Mouse (Mus musculus): ENCODE data around the gene Amph. TPM values are rescaled to one million over a fixed set of nuclear protein-coding genes. Genes with fewer than 3 reads are reported as not detected.
A peak's percentile ranks its signal among the peaks of the same experiment; 100 is the strongest.

Gene Amph
- polyA plus RNA-seq, 1 experiment, result 159 TPM

- H3K4me1 ChIP-seq (ENCODE audit: control insufficient read depth, insufficient read depth, low read length), result peaks cover 41% of the 10 kb centered on the region; the same call in 1 of the 2 replicates
- no peak for TF ChIP-seq CTCF (IDR thresholded peaks at IDR 0.05; ENCODE audit: borderline replicate concordance, insufficient read depth, low read depth, low read length)
- no peak for TF ChIP-seq POLR2A (IDR thresholded peaks at IDR 0.05; ENCODE audit: borderline replicate concordance, insufficient read depth, low read length)
- peak; percentile 64 to 82 for DNase-seq
- no peak overlapping the region for H3K4me3 ChIP-seq (replicated peaks; ENCODE audit: insufficient read depth, low read depth, low read length)
- H3K27ac ChIP-seq (ENCODE audit: insufficient read depth, low read length), result peak overlapping the region; percentile 89
- H3K27me3 ChIP-seq (ENCODE audit: control insufficient read depth, insufficient read depth, low read length), result no peaks in the 10 kb centered on the region
- 6% methylated on average over 6 of the region's 6 CpGs for WGBS
These were observed 79.9 kb downstream of the Amph start for GRCm38 (mm10) chr13:19027766-19028350.

- no peak for TF ChIP-seq POLR2A (IDR thresholded peaks at IDR 0.05; ENCODE audit: borderline replicate concordance, insufficient read depth, low read length)
- TF ChIP-seq CTCF (IDR thresholded peaks at IDR 0.05; ENCODE audit: borderline replicate concordance, insufficient read depth, low read depth, low read length), result no peak
- WGBS, result 74% methylated on average over 8 of the region's 8 CpGs
- Histone ChIP-seq H3K4me1 (ENCODE audit: control insufficient read depth, insufficient read depth, low read length) (peaks cover 12% of the 10 kb centered on the region; the same call in 1 of the 2 replicates), H3K27ac (ENCODE audit: insufficient read depth, low read length) (no peak overlapping the region), H3K27me3 (ENCODE audit: control insufficient read depth, insufficient read depth, low read length) (no peaks in the 10 kb centered on the region), H3K4me3 (replicated peaks; ENCODE audit: insufficient read depth, low read depth, low read length) (no peak overlapping the region)
- no peak for DNase-seq
These were observed 84.1 kb downstream of the Amph start for GRCm38 (mm10) chr13:19031916-19032688.

- WGBS, result 12% methylated on average over 1 of the region's 1 CpGs
- Histone ChIP-seq H3K4me3 (replicated peaks; ENCODE audit: insufficient read depth, low read depth, low read length) (no peak overlapping the region), H3K4me1 (ENCODE audit: control insufficient read depth, insufficient read depth, low read length) (peaks cover 12% of the 10 kb centered on the region; the same call in 1 of the 2 replicates), H3K27ac (ENCODE audit: insufficient read depth, low read length) (no peak overlapping the region), H3K27me3 (ENCODE audit: control insufficient read depth, insufficient read depth, low read length) (no peaks in the 10 kb centered on the region)
- no peak for TF ChIP-seq POLR2A (IDR thresholded peaks at IDR 0.05; ENCODE audit: borderline replicate concordance, insufficient read depth, low read length)
- TF ChIP-seq CTCF (IDR thresholded peaks at IDR 0.05; ENCODE audit: borderline replicate concordance, insufficient read depth, low read depth, low read length), result no peak
- peak in 1 of 2 experiments; percentile 38 for DNase-seq
These were observed 104.1 kb downstream of the Amph start for GRCm38 (mm10) chr13:19052090-19052489.

- H3K4me1 ChIP-seq (ENCODE audit: control insufficient read depth, insufficient read depth, low read length), result peaks cover 12% of the 10 kb centered on the region; the same call in 1 of the 2 replicates
- DNase-seq, result no peak
- H3K4me3 ChIP-seq (replicated peaks; ENCODE audit: insufficient read depth, low read depth, low read length), result no peak overlapping the region
- WGBS, result 37% methylated on average over 2 of the region's 2 CpGs
- TF ChIP-seq CTCF (IDR thresholded peaks at IDR 0.05; ENCODE audit: borderline replicate concordance, insufficient read depth, low read depth, low read length) (no peak), POLR2A (IDR thresholded peaks at IDR 0.05; ENCODE audit: borderline replicate concordance, insufficient read depth, low read length) (no peak)
- H3K27ac ChIP-seq (ENCODE audit: insufficient read depth, low read length), result no peak overlapping the region
- H3K27me3 ChIP-seq (ENCODE audit: control insufficient read depth, insufficient read depth, low read length), result no peaks in the 10 kb centered on the region
These were observed 106.5 kb downstream of the Amph start for GRCm38 (mm10) chr13:19054504-19054903.

GRCm38 (mm10) chr13:19072261-19072660 is 124.3 kb downstream of the Amph start:
- TF ChIP-seq POLR2A (IDR thresholded peaks at IDR 0.05; ENCODE audit: borderline replicate concordance, insufficient read depth, low read length), result no peak
- no peak for TF ChIP-seq CTCF (IDR thresholded peaks at IDR 0.05; ENCODE audit: borderline replicate concordance, insufficient read depth, low read depth, low read length)
- no peak overlapping the region for H3K4me3 ChIP-seq (replicated peaks; ENCODE audit: insufficient read depth, low read depth, low read length)
- no peak overlapping the region for H3K27ac ChIP-seq (ENCODE audit: insufficient read depth, low read length)
- H3K4me1 ChIP-seq (ENCODE audit: control insufficient read depth, insufficient read depth, low read length), result no peaks in the 10 kb centered on the region; the same call in 1 of the 2 replicates
- DNase-seq, result no peak
- H3K27me3 ChIP-seq (ENCODE audit: control insufficient read depth, insufficient read depth, low read length), result no peaks in the 10 kb centered on the region

- DNase-seq, result no peak
- TF ChIP-seq POLR2A (IDR thresholded peaks at IDR 0.05; ENCODE audit: borderline replicate concordance, insufficient read depth, low read length) (no peak), CTCF (IDR thresholded peaks at IDR 0.05; ENCODE audit: borderline replicate concordance, insufficient read depth, low read depth, low read length) (no peak)
- 87% methylated on average over 2 of the region's 2 CpGs for WGBS
- no peaks in the 10 kb centered on the region for H3K27me3 ChIP-seq (ENCODE audit: control insufficient read depth, insufficient read depth, low read length)
- no peak overlapping the region for H3K4me3 ChIP-seq (replicated peaks; ENCODE audit: insufficient read depth, low read depth, low read length)
- no peak overlapping the region for H3K27ac ChIP-seq (ENCODE audit: insufficient read depth, low read length)
- no peaks in the 10 kb centered on the region for H3K4me1 ChIP-seq (ENCODE audit: control insufficient read depth, insufficient read depth, low read length)
These were observed 129.4 kb downstream of the Amph start for GRCm38 (mm10) chr13:19077427-19077826.

- H3K4me3 ChIP-seq (replicated peaks; ENCODE audit: insufficient read depth, low read depth, low read length), result no peak overlapping the region
- no peak overlapping the region for H3K27ac ChIP-seq (ENCODE audit: insufficient read depth, low read length)
- H3K4me1 ChIP-seq (ENCODE audit: control insufficient read depth, insufficient read depth, low read length), result no peaks in the 10 kb centered on the region
- TF ChIP-seq POLR2A (IDR thresholded peaks at IDR 0.05; ENCODE audit: borderline replicate concordance, insufficient read depth, low read length) (no peak), CTCF (IDR thresholded peaks at IDR 0.05; ENCODE audit: borderline replicate concordance, insufficient read depth, low read depth, low read length) (no peak)
- DNase-seq, result no peak
- no peaks in the 10 kb centered on the region for H3K27me3 ChIP-seq (ENCODE audit: control insufficient read depth, insufficient read depth, low read length)
- 94% methylated on average over 4 of the region's 4 CpGs for WGBS
These were observed 133.9 kb downstream of the Amph start for GRCm38 (mm10) chr13:19081932-19082331.

- Histone ChIP-seq H3K4me1 (ENCODE audit: control insufficient read depth, insufficient read depth, low read length) (peaks cover 8% of the 10 kb centered on the region; the same call in 1 of the 2 replicates), H3K4me3 (replicated peaks; ENCODE audit: insufficient read depth, low read depth, low read length) (no peak overlapping the region), H3K27ac (ENCODE audit: insufficient read depth, low read length) (no peak overlapping the region), H3K27me3 (ENCODE audit: control insufficient read depth, insufficient read depth, low read length) (no peaks in the 10 kb centered on the region)
- DNase-seq, result peak; percentile 53 to 76
- TF ChIP-seq CTCF (IDR thresholded peaks at IDR 0.05; ENCODE audit: borderline replicate concordance, insufficient read depth, low read depth, low read length), result no peak
- no peak for TF ChIP-seq POLR2A (IDR thresholded peaks at IDR 0.05; ENCODE audit: borderline replicate concordance, insufficient read depth, low read length)
- WGBS, result 14% methylated on average over 6 of the region's 6 CpGs
These were observed 146.6 kb downstream of the Amph start for GRCm38 (mm10) chr13:19094571-19094970.

Data from cerebellum, adult 2 months (tissue).